Mouse (Mus musculus): ENCODE results near the gene Wdr41. TPM values are rescaled to one million over a fixed set of nuclear protein-coding genes. Genes with fewer than 3 reads are reported as not detected.

Gene Wdr41
- polyA plus RNA-seq, 1 experiment from 2014 or later = 24.3 TPM

DNA sequence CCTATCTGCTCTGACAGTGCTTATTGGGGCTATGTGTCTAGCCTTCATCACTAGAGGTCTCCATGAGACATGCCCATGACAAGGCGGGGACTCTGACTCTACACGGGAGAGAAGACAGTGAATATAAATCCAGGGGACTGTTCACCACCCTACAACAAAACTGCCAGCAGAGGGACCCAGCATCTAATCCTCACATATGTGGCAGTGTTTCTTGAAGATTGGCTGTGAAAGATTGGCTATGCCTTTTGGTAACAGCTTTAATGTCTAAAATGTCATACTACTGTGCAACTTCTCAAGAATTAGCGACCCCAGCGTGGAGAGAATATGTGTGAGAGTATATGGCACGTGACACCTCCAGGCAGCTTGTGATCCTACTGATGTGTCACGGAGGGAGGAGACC lies 91.7 kb downstream of the Wdr41 start:
- Histone ChIP-seq H3K4me3 (ENCODE audit: low read depth, low read length) (no peak overlapping the region), H3K27me3 (ENCODE audit: control insufficient read depth, insufficient read depth, low read length) (no peaks in the 10 kb centered on the region), H3K27ac (ENCODE audit: low read length) (no peak overlapping the region), H3K9me3 (ENCODE audit: control insufficient read depth, low read depth, low read length) (no peaks in the 10 kb centered on the region), H3K4me1 (ENCODE audit: control insufficient read depth, insufficient read depth, low read length) (no peaks in the 10 kb centered on the region), H3K4me2 (replicated peaks; ENCODE audit: low read depth, low read length) (no peak overlapping the region), H3K9ac (replicated peaks; ENCODE audit: low read depth, low read length) (no peak overlapping the region), H3K36me3 (ENCODE audit: control insufficient read depth, insufficient read depth, low read length) (no peaks in the 10 kb centered on the region)
- ATAC-seq (ENCODE audit: insufficient number of reproducible peaks, insufficient read depth, low FRiP score, low read depth) = no peak
- WGBS = 65% methylated on average over 6 of the region's 6 CpGs

DNA sequence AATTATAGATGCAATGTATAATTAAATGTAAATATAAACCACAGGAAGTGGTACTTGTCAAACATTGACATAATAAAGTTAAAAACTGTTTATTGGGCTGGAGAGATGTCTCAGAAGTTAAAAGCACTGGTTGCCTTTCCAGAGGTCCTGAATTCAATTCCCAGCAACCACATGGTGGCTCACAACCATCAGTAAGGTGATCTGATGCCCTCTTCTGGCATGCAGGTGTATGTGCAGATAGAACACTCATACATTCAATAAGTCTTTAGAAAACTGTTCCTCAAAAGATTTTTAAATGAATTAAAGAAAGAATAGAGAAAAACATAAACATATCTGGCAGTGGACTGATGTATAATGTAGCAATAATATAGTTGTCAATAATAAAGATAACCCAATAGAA lies 94.1 kb downstream of the Wdr41 start:
- Histone ChIP-seq H3K27ac (ENCODE audit: low read length) (no peak overlapping the region), H3K36me3 (ENCODE audit: control insufficient read depth, insufficient read depth, low read length) (no peaks in the 10 kb centered on the region), H3K27me3 (ENCODE audit: control insufficient read depth, insufficient read depth, low read length) (no peaks in the 10 kb centered on the region), H3K4me3 (ENCODE audit: low read depth, low read length) (no peak overlapping the region), H3K4me2 (replicated peaks; ENCODE audit: low read depth, low read length) (no peak overlapping the region), H3K4me1 (ENCODE audit: control insufficient read depth, insufficient read depth, low read length) (no peaks in the 10 kb centered on the region; the same call in 1 of the 2 replicates), H3K9me3 (ENCODE audit: control insufficient read depth, low read depth, low read length) (no peaks in the 10 kb centered on the region), H3K9ac (replicated peaks; ENCODE audit: low read depth, low read length) (no peak overlapping the region)
- no peak for ATAC-seq (ENCODE audit: insufficient number of reproducible peaks, insufficient read depth, low FRiP score, low read depth)

Other genes with a start within 250 kb of the Wdr41 start
- gene Tbca, start 187.4 kb upstream of the Wdr41 start, polyA plus RNA-seq (2014; fragmentation: Nextera tagmentation; extraction: Ambion mirVana) = 251 and 266 TPM in 2 replicates
- not detected in 2 replicates for gene Otp, start 100.7 kb upstream of the Wdr41 start, polyA plus RNA-seq (2014; fragmentation: Nextera tagmentation; extraction: Ambion mirVana)